Mouse (Mus musculus) urinary bladder, adult 18-20 months (tissue): Measurements from ENCODE around the gene Prkn.

Experiments
- DNase-seq, 2 experiments: peaks; one replicate each; pipeline ENCODE4 v3.0.0; 2022; ENCODE audit warnings: low spot score in 2 of 2, mixed read lengths in 2 of 2

Prkn gene

DNA sequence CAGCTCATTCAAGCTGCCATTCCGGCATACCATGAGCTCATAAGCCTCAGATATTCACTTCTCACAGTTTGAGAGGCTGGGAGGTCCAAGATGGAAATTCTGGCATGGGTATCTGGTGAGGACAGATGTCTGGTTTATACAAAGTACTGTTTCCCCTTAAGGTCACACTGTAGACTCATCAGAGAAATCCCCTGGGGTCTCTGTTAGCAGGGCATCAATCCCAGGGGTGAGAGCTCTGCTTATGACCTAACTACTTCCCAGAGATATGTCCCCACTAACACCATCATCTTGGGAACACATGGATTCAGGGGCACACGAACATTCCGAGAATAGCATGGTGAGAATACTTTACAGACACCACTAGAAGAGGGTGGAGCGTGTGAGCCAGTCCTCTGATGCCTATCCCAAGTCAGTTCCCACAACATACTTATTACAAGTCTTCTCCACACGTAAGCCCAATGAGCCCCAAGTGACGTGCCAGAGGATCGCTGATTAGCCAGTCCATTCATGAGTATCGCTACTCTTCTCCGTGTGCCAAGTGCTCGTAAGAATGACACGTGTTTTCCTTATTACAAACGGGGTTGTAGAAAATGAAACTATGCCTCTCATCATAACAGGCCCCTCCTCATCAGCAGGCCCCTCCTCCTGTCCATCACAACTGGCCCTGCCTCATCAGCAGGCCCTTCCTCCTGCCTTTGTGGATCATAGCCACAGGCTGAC is 895.1 kb downstream of the Prkn start:
- DNase-seq, result no peak

DNA sequence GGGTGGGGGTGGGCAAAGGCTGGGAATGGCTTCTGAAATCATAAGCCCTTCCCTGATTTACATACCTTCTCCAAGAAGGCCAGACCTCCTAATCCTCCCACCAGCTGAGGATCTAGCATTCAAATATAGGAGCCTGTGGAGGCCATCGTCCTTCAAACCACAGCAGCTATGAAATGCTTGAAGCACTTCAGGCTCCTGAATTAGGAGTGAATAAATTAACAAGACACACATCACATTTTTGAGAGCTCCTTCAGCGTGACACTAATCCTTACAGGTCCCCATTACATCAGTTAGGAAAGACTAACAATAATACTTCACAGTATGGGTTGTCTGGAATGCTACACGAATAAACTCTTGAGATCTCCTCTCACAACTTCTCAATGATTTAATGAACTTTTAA is 896.3 kb downstream of the Prkn start:
- no peak for DNase-seq

DNA sequence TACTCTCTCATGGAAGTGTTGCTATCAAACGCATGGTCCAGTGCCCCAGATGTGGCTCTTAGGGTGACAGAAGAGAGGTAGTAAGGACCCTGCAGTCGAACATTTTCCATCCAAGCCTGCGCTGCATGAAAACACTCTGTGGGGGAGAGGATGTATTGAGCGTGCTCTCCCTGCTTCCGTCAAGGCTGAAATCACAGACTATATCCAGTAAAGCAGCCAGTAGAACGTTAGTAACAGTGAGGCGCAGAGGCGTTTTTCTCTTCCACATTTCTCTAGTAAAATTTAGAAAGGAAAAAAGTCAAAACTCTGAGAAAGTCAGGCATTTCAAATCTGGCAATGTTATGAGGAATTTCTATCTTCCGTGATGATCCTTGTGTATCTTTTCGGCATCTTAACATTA is 897.7 kb downstream of the Prkn start:
- no peak for DNase-seq

DNA sequence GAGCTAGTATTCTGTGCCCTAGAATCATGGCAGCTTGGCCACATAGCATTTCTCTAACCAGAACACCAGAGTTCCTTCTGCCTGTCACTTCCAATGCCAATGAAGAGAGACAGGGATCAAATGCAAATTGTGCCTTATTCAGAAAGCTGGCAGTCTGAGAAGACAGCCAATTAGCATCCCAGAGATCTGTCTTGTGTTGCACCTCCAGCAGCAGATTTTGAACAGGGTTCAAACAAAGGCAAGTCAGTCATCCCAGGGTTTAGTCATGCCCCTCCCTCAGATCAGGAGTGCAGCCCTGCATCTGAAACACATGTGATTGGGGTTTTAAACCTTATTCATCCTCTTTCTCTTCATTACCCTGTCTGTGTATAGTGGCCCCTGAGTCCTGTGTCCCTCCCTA is 900.5 kb downstream of the Prkn start:
- DNase-seq, result no peak

DNA sequence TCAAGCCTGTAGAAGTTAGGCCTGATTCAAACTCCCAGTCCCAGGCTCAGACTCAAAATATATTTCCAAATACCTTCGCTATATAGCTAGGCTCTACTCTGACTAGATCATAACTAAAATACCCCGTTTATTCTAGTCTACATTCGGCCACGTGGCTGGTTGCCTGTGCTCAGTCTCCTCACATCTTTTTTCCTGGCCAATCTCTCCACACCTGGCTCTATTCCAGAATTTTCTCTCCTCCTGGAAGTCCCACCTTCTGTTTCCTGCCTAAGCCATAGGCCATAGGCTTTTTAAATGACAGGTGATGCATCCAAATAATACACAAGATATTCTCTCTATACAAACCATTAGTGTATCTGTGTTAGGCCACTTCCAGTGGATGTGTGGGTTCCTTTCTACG is 901.0 kb downstream of the Prkn start:
- no peak for DNase-seq

DNA sequence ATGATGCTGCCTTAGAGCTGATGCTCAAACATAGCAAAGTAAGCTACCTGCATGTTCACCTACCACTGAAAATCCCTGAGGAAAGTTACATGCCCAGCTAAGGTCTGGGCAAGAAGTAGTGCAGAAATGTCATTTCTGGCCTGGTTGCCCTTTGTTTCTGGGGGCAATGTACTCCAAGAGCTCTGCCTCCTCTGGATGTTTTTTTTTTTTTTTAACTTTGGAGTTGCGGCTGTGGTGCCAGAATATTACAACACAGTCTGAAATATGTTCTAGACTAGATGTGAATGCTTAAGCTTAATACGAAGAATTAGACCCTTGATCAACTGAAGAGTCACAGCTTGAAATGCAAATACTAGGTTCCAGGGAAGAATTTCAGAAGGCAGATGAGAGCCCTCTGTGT is 911.1 kb downstream of the Prkn start:
- DNase-seq, result no peak

DNA sequence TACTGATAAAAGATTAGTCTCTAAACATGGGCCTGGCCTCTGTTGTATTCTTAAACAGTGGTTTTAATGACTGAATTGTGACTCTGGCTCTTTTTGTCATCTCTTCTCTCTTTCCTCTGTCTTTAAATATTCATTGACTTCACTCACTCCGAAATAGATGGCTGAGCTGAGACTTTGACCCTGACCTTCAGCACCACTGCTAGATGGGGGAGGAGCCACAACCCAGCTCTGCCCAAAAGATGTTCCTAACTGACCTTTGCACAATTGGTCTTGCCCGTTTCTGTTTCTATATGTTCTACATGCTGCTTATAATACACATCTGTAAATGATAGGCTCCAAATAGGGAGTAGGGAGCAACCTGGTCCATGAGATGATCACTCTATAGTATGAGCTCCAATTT is 912.5 kb downstream of the Prkn start:
- no peak for DNase-seq

DNA sequence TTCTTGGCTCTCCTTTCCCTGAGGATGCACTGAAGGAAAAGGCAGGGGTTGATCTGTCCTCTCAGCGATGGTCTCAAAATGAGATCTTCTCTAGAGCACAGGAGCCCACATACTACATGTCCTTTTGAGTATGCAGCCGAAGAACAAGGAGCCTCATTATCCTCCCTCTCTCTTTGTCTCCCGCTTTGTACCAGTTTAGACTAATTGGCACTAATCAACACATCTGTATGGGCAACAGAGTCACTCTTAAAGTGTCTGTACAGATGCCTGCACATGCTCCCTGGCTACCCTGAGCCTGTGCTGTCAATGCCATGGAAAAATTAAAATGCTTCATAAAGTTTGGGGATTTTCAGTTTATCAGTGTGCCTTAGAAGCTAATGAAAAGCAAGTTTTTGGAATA is 924.9 kb downstream of the Prkn start:
- no peak for DNase-seq

DNA sequence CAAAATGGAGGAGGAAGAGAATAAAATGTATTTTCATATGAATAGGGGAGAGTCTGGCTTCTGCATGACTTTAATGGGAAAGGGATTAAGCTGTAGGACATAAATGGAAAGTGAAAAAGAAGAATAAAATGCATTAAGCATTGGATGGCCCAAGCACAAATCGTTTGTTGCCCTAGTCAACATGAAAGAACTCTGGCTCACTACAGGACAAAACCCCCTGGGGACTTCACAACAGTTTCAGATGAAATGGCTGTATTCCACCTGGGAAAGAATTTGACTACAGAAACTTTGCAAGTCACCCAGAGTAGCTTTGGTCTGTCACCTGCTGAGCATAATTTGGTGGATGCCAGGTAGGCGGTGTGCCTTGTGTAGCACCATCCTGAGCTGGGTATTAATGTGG is 925.4 kb downstream of the Prkn start:
- DNase-seq, result no peak

DNA sequence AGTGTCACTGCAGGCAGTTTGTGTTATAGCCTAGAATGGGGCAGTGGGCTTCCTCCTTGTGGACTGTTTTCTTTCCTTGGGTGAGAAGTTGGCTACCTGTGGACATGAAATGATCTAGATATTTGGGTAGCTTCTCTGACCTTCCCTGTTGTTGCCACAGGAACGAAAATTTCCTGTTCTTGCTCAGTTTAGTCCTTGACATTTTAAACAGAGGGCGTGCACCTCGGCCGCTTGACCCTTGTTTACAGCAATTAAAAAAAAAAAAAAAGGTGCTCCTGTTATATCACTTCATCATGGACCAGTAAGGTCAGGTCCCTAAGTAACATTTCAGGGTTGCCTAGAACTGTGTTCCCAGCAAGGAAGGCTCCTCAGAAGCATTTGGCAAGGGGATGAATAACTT is 927.1 kb downstream of the Prkn start:
- DNase-seq, result no peak

DNA sequence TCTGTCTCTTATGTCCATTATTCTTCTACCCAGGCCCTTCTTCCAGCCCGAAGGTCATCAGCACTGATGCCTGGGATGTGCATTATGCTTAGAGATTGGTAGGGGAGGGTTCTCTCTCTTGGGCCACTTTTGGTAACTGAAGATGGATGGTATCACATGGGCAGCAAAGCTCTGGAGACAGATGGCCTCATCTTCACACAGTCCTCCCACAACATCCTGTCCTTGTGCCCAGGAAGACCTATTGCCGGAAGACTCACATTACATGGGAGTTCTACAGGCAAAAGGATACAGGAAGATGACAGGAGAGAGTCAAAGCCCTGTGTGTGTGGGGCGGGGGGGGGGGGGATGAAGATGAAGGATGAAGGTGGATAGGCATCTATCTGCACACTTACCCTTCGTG is 928.2 kb downstream of the Prkn start:
- no peak for DNase-seq

DNA sequence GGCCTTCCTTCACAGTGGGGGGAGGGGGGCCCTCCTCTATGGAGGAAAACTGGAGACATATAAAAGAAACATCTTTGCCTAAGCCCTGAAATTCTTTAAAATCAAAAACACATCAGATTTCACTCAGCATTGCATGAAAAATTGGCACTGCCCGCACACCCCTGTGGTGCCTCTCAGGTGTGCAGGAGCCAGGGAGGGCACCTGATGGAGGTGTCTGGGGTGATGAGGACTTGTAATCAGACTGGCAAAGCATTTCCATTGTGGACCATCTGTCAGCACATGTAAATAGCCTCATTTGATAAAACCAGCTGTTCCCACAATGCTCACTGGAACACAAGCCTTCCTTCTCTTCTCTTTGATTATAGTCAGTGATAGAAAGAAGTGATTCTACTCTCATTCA is 928.8 kb downstream of the Prkn start:
- no peak for DNase-seq

DNA sequence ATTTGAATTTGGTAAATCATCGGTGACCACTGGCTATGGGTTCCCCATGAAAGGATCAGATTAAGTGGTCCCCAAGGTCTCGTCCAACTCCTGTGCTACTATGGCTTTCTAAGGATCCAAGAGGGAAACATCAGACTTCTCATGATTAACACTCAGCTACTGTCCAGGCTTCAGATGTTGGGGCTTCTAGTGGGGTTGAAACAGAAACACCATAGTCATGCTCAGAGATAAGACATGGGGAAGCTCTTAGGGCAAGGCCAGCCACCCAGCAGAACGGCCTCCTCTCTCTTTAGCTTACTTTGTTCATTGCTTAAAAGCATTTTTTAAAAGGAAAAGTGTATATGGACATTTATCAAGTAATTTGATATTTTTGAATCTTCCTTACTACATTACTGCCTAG is 929.3 kb downstream of the Prkn start:
- DNase-seq, result no peak

DNA sequence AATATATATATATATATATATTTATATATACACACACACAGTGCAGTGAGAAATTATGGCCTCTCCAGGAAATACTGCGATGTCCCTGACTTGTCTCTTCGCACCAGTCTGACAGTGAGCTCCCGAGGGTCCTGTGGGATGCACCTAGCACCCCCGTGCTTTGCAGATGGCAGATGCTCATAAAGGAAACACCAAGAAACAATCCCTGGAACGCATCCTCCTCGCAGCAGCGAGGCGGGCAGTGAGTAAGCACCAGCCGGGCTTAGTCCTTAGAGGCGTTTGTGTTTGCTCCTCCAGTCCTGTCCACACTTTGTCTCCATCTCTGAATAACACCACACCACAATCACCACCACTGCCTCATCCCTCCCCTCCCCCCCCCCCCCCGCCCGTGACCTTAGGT is 939.4 kb downstream of the Prkn start:
- no peak for DNase-seq

DNA sequence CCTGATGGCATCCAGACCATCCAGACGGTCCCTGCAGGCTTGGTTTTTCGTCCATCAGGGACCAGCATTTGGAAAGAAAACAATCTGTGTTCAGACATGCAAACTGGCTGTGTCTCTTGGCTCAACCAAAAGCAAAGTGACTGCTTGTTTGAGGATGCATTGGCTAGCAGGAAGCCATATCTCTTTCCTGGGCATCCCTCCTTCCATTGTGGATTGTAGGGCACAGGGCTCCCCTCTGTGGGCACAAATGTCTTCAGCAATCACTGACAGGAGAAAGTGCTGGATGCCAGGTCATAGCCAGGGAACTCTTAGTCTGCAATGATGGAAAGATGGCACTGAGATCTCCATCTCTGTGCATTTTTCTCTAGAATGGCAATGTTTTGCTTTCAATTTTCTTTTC is 939.8 kb downstream of the Prkn start:
- no peak for DNase-seq

DNA sequence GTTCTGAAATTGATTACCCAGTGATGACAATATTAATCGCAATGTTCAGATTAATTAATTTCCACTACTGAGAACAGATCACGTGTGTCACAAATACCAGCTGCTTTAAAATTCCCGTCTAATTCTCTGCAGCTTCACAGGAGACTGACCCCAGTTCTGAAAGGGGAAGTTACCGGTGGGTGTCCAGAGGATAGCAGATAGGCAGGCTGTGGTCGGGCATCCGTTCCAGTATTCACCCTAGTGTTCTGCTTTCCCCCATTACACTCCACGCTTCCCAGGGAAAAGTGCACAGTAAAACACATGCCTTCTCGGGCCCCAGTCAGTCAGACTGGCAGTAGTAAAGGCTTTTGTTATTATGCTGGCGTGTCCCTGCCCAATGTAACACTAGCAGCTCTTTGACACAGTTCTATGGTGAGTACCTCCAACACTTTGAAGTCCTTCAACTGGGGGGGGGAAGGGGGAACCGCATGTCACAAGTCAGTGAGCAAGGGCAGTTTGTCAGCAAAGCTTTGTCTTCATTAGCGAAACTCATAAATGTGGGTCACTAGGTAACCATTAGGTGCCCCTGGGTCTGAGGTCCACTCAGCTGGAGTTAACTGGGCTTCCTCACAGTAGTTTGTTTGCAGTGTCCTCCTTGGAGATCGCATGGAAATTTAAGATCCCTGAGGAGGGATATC is 940.8 kb downstream of the Prkn start:
- no peak for DNase-seq

DNA sequence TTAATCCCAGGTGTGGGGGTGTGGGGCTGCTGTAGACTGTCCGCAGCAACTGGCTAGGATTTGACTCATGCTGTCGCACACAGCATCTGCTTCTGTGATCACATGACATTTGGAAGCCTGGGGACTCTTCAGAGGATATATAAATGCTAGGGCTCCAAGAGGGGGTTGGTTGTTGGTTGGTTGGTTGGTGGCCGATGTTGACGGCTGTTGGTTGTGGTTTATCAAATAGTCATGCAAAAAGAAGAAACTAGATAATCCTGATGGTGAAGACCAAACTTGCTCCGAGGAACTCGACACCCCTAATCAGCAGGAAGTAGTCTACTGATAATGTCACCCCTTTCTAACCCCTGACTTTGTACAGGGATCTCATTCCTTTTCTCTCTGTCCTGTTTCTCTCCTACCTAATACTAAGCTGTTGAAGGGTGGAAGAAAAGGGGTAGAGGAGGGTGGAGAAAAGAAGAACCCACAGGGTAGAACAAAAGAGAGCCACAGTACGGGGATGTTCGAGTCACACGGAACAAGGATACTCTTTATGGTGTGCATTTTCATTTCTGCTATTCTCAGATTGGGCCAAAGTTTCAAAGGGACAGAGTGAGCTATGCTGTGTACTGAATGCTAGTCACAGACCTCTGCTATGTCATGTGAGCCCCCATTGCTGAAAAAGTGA is 948.2 kb downstream of the Prkn start:
- DNase-seq, result no peak

DNA sequence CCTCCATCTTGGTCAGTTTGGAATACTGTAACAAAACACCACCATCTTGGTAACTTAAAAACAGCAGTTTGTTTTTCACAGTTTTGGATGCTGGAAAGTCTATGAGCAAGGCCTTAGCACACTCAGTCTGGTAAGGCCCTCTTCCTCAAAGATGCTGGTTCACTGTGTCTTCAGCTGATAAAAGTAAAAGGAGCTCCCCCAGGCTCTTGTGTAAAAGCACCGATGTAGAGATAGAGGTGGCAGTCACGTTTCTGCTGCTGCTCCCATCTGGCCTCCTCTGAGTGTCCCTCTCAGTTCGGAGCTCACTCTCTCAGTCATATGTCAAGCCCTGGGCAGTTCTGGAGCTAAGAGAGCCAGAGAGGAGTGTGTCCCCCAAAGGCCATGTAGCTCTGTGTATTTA is 955.8 kb downstream of the Prkn start:
- no peak for DNase-seq

DNA sequence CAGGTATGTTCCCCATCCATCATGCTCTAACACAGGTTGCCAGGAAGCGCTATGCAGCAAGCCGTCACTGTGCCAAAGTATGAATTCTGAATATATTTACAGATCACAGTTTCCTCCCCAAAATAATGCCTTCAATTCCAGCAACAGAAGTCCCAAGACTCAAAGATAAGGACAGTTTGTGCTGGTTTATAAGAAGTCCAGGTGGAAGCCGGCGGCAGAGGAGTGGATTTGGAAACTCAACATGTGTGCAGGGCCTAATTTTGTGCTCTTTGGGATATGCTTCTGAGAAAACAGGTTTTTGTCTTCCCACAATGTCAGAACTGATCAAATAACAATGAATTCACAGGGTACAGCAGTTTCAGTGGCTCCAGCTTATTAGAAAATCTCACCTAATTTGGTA is 961.0 kb downstream of the Prkn start:
- no peak for DNase-seq

DNA sequence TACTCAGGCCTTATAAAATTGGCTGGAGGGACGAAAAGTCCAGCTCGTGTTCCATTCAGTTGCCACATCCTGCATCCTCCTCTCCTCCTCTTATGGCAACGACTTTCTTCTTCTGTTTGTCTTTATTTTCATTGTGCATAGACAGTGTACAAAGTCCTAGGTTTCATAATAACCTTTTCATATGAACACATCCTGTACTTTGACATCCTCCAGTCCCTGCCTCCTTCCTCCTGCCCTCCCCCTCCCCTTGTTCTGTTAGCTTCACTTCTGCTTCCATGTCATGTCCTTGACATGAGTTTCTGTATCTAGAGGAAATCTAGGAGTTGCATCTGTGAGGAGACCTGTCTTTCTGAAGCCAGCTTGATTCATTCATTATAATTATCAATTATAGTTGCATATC is 967.1 kb downstream of the Prkn start:
- DNase-seq, result no peak

DNA sequence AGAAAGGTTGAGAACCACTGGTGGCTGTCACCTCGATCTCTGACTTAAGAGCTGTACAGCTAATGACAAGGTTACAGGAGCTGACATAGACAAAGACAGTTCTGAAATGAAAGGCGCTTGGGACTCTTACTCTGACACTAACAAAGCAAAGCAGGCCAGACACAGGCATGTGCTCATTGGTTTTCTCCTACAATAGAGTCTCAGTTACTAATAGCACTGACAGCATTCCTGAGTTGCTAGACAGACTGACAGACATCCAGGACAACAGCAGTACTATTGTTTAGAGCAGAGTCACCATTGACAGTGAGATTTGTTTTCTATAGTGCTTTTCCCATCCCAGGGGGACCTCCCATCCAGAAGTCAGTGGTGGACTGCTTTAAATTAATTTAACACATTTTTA is 977.7 kb downstream of the Prkn start:
- no peak for DNase-seq

DNA sequence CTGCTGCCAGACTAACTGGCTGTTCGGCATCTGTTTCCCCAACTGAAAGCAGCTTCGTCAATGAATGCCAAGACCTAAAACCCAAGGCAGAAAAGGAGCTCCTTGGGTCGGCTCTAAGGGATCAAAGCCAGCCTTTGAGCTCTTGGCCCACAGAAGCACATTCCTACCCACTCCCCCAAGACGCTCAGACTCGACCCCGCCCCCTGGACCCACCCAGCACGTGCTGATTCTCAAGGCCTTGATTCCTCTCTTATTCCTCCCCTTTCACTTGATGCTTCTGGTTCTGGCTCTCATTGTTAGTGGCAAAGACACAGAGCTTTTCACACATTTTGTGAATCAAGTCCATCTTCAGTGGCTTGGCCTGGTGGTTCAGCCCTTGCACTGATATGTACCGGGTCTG is 979.3 kb downstream of the Prkn start:
- DNase-seq, result no peak

DNA sequence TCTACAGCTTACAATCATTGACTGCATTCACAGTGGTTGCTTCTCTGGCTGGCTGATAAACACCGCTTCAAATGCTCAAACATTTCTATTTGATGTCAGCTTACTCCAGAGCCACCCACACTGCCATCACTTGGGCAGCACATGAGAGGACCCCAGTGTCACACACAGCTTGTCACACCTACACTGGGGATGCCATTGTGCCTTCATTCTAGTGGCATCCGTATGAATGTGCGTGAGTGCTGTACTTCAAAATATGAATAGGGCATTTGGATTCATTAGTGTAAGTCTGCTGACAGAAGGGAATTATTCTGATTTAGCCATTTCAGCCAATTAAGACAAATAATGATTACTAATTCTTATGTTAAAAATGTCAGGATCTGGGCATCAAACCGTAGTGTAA is 980.6 kb downstream of the Prkn start:
- no peak for DNase-seq
